Mouse (Mus musculus) gastrocnemius, postnatal 36 days (tissue): ENCODE measurements around the gene Slc24a1. TPM values are rescaled to one million over a fixed set of nuclear protein-coding genes. Genes with fewer than 3 reads are reported as not detected.
"Not testable (repeated sequence)": the region's sequence is repeated elsewhere in the genome, so short reads cannot be mapped to it uniquely, and the experiment has no call there.

Experiments used
- DNase-seq, 2 experiments: peaks; one replicate each; pipeline ENCODE4 v3.0.0; 2022
- intact Hi-C: fragments of 180-260 bp; cut with DNase I; formaldehyde crosslinking; loops from one replicate; pipeline ENCODE4 v1.15.1; 2025
- long read RNA-seq, 2 experiments: library from polyadenylated mRNA; stranded (forward); transcript quantifications; one replicate each; pipeline ENCODE4 v2.0.0; 2021
- total RNA-seq, 2 experiments: library from RNA; stranded (reverse); gene quantifications; 2 replicates each; pipeline ENCODE4 v1.2.3; 2021

The Slc24a1 gene
- under 1 TPM in 1 of 2 experiments, not detected in 1; 0.05 TPM for total RNA-seq
- long read RNA-seq, experiment 1 = 0 reads
- long read RNA-seq, experiment 2 = 0 reads

DNA sequence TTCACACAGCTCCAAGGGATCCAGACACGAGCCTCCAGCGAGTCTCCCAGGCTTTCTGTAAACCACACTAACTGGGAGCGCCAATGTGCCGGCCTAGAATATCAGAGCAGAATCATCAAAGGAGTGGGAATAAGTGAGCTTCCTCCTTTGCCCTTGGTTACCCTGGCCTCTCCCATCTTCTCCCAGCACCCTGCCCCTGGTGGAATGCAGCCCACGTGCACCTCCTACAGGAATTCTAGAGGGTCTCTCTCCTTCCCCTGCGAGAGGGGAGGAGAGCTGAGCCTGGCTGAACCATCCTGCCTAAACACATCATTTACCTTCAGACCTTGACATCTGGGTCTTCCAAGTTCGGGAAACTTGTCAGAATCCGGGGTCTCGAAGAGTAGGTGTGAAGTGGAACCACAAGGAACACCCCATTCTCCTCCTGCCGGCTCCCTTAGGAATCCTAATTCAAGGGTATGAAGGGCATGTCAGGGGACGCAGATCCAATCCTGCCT is at the start of gene Slc24a1:
Gene Slc24a1, minus strand, starts transcription at position 447 of the 497 bp plus-strand sequence.
- intact Hi-C loops = no loop called here
- no peak for DNase-seq

DNA sequence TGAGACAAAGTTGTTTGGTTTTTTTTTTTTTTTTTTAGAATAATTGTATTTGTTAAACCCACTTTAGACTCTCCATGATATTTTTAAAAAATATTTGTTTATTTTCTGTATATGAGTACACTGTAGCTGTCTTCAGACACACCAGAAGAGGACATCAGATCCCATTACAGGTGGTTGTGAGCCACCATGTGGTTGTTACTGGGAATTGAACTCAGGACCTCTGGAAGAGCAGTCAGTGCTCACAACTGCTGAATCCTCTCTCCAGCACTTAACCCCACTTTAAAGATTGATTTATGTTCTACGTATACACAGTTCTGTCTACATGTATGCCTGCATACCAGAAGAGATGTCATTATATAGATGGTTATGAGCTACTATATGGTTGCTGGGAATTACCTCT is 44.1 kb upstream of the Slc24a1 start:
- intact Hi-C loops, DNase-seq: not testable (repeated sequence)

DNA sequence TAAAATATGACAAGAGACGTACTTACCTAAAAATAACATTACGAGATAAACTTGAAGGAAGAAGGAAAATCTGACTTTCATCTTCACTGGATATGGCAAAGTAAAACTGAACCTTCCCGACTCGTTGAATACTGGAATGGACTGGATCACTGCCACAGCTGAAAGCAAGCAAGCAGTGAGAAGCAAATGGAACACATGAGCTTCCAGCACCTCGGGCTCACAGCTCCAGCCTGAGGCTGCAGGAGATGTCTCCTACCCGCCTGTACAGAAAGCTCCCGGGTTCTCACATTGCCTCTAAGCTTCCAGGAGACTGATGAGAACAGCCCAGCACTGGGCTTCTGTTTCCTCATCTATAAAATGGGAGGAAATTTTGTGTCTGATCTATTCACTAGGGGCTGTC is 38.9 kb upstream of the Slc24a1 start:
- intact Hi-C loops = no loop called here
- no peak for DNase-seq

DNA sequence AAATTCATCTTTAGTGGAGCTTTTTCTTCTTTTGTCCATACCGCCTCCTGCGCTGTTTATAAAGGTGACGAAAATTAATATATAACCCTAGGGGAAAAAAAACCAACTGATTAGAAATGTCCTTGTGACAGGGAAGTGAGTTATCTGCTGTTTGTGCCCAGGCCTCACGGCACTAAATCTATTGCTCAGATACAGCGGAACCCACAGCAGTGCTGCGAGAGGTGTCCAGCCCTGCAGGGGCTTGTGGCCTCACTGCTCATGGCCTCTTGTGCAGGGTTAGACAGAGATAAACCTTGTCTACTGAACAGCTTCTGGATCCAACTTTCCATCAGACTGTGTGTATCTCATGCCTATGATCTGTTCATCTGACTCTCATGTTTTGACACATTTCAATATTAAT is 37.0 kb upstream of the Slc24a1 start:
- intact Hi-C loops = no loop called here
- DNase-seq = no peak

DNA sequence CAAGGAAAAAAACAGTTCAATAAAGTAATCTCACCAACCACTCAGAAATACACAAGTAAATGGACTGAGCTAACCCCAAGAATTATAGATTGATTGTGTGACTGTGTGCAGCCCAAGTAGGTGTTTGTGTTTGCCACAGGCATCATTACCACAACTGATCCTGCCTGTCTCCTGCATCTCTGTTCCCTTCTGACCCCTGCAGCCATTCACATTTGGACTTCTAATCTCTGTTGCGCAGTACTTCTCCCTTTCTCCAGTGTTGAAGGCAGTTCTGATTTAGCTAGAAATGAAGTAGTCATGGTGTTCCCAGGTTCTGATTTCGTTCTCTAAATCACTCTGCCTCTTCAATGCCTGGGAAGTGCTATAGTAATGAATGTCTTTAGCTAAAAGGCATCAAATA is 36.2 kb upstream of the Slc24a1 start:
- intact Hi-C loops = no loop called here
- no peak for DNase-seq

DNA sequence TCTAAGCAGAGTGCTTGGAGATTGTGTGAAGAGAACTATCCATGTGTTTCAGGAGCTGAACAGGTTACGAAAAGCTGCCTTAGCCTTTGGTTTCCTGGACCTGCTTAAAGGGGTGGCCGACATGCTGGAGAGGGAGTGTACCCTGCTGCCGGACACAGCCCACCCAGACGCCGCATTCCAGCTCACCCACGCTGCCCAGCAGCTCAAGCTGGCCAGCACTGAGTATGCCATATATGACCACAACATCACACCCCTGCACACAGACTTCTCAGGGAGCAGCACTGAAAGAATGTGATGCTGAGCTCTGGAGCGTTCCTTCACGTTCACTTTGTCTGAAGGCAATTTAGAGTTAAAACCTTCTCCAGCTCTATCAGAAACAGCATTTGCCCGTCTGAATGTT is 34.4 kb upstream of the Slc24a1 start:
- no peak for DNase-seq
- intact Hi-C loops = no loop called here

DNA sequence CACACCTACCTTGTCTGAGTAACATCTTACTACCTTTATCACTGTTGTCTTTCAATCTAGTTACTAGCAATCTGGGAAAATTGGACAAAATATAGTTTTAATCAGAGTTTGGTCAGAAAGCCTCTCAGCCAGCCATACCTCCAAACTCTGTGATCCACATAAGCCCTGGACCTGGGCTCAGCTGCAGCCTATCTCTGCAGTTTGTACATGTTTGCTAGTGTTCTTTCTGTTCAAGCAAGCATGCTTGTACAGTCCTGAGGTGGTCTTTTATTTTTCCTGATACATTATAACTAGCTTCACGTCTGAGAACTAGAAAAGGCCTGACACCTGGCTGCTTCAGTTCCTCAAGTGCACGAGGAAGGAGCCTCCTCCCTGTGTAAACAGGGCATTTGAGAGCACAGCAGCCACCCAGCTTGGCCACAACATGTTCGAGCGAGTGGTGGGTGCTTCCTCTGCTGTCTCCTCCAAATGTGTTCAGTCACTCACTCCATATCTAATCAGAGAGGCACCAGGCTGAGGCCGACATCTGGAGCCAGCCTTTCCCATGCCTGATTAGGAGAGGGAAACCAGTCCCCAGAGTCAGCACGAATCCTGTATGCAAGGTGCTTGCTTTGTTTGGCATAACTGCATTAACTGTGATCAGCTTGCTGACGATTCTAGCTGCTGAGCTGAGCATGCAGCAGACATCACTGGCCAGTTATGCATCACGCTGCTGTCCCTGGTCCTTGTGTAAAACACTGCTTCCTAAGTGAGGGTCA is 33.8 kb upstream of the Slc24a1 start:
- DNase-seq = no peak
- intact Hi-C loops = no loop called here

DNA sequence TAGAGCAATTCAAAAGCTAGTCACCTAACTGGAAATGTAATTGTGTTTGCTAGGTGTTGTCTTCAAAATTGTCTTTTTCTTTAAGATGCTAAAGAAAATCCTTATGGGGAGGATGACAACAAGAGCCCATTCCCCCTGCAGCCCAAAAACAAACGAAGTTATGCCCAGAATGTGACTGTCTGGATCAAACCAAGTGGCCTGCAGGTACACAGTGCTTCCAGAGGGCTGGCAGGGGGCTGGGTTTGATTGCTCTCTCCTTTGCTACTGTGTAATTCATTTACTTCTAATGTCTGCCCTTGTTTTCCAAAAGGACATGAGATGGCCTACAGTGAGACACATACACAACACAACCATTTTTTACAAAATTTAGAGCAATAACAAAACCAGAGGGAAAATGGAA is 30.5 kb upstream of the Slc24a1 start:
- no peak for DNase-seq
- intact Hi-C loops = no loop called here

DNA sequence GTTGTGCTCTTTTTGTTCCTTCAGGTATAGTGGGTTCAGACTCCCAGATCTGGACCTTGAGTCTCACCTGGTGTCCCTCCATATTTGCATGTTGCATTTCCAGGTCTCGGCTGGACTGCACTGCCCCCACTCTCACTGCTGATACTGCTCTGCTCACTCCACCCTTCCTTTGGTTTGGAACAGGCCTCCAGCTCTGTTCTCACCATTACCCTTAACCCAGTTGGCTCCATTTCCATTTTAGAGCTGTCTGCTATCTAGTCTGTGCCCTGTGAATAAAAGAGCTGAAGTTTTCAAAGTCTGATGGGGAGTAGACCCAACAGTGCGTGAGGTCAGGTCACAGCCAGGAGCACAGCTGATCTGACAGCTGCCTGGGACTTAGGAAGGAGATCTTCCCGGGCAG is 29.1 kb upstream of the Slc24a1 start:
- DNase-seq = no peak
- intact Hi-C loops = no loop called here

DNA sequence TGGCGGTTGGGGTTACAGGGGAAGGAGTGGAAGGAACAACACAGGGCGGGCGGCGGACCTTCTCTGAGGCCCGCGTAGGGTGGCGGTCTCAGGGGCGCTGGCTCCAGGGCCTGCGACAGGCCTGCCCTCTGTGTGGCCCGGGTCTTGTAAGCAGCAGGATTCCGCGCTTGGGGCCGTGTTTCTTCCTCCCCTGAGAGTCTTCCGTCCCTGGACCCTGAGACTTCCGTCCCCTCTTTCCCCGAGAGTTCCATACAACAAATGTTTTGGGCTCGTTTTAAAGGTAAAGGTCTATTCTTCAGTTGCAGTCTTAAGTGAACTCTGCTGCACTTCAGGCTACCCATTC is 9.5 kb upstream of the Slc24a1 start:
- no peak for DNase-seq
- intact Hi-C loops = loop anchor here (5.0 kb wide), 1 partner anchor 184 kb away; no protein-coding TSS in a partner anchor

DNA sequence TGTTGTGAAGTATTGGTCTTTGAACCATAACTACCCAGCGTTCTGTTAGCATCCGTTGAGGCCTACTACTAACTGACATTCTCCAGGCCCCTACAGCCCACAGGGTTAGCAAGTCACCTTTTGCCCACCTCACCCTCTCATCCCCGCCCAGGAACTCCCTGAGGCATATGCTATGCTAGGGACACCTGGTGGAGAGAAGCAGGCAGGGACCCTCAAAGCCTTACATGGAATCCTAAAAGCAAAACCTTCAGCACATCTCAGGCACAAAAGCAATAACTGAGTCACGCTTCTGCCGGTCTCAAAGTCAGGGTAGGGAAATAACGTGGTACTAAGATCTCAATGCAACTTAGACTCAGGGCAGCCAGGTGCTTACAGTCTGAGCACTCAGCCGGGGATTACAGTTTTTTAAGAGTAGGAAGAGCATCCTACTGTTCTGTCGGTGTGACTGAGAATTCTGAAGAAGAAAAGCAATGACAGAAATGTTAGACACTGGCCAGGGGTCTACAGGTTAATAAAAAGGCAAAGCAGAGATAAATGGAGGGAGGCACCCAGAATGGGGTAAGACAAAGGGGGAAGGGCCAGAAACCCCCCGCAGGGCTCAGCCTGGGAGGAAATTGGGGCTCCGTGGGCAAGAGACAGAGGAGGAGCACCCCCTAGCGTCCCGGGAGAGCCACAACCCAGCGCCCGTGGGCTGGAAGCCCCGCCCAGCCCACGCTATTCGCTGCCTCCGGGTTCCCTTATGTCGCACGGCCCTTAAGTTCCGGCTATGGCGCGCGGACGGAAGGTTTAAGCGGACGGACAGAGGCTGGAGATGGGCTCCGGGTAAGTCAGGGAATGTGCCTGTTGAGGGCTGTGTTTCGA is 8.9 kb upstream of the Slc24a1 start, which contains the start of gene Ints14:
Gene Ints14, plus strand, starts transcription at position 789 of the 861 bp plus-strand sequence.
- DNase-seq = peak; percentile 94 to 99
- intact Hi-C loops = loop anchor here (5.0 kb wide), 1 partner anchor 183 kb away; no protein-coding TSS in a partner anchor

DNA sequence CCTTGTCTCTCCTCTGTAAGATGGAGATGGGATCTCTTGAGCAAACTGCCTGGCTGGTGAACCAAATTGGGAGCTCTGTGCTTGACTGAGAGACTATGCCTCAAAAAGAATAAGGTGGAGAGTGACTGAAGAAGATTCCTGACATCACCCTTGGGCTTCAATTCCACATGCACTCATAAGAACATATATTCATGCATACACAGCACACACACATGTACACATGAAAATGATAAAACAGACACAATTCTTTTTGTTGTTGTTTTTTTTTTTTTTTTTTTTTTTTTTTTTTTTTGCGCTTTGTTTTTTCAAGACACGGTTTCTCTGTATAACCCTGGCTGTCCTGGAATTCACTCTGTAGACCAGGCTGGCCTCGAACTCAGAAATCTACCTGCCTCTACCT is 5.9 kb upstream of the Slc24a1 start:
- intact Hi-C loops = no loop called here
- DNase-seq = no peak

DNA sequence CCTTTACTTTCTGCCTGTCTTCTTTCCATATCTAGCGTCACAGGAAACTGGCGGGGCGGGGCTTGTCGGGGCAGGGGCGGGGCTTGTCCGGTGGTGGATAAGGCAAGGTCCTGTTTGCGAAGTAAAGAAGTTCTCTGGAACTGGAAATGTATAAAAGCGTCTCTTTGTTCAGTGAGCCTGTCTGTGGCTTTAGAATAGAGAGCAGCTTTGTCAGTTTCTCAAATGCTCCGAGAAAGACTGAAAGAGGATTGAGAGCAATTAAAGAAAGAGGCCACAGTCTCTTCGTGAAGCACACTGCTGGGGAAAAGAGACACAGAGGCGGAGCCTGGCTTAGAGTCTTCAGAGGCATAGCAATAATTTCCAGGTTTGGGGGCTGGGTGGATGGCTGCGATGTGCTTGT is 4.9 kb upstream of the Slc24a1 start:
- intact Hi-C loops = no loop called here
- DNase-seq = no peak

DNA sequence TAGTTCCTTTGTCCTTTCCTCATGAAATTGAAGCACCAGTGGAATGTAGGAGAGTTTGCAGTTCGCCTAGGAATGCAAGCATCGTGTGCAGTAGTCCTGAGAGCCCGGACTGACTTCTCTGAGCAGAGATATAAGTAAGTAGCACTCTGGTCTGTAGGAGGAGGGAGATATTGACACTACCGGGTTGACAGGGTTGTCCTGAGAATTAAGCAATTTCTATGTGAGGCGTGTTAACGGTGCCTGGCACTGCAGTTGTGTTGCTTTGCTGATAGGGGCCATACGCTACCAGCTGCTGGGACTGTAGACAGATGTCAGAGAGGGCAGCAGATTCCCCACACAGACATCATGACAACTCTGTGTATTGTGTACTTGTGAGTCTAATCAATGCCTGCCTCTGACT is 1.8 kb upstream of the Slc24a1 start:
- DNase-seq = no peak
- intact Hi-C loops = no loop called here

DNA sequence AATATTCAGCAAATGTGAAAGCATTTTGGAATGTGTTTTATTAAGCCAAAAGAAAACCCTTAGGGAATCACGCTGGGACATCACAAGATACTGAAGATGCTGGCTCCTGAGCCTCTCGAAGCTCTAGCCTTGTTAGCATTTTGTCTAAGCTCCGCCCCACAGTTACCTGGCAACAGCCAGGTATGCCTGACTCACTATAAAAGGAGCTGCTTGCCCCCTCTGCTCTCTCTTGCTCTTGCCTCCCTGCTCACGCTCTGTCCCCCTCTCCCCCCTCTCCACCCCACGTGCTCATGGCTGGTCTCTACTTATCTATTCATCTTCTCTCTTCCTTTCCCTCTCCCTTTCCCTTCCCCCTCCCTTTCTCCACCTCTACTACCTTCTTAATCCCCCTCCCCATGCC is 648 bp upstream of the Slc24a1 start:
- DNase-seq = no peak
- intact Hi-C loops = no loop called here

DNA sequence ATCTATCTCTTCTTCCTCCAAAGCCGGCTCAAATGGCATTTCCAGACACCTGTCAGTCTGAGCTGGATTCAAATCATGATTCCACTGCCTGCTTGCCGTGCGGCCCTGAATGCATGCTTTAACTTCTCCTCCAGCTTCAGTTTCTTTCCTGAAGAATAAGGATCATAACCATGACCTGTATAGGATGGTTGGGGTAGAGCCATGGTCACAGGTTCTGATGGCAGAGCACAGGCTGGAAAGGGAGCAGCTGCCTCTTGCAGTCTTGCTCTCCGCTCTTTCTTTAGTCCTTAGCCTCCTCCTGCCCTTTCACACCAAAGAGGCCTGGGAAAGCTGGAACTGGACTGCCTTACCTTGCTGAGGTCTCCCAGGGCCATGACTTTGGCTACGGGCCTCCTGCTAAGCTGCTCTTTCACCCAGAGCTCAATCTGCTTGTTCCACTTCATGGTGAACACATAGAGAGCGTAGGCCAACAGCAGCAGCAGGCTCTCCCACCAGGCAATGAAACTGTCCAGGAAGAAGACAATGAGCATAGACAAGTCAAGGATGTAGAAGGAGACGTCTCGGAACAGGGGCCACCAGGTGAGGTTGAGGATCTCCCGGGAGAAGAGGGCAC is 3.8 kb downstream of the Slc24a1 start:
- DNase-seq = no peak
- intact Hi-C loops = no loop called here

DNA sequence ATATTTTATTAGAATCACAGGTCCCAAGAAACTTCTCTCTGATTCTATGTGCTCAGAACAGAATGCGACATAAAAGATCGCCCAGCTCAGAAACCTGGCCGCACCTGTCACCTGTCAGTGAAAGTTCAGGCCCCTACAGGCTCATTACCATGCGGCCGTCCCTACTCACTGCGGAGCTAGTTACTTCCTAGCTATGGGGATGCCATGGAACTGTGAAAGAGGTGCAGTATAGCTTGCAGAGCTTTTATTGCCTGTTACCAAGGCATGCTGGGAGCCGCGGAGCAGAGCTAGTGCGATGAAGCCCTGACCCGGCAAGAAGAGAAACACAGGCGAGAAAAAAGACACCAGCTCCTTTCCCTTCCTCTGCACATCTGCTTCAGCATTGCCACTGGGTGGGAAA is 7.4 kb downstream of the Slc24a1 start:
- DNase-seq = no peak
- intact Hi-C loops = no loop called here

DNA sequence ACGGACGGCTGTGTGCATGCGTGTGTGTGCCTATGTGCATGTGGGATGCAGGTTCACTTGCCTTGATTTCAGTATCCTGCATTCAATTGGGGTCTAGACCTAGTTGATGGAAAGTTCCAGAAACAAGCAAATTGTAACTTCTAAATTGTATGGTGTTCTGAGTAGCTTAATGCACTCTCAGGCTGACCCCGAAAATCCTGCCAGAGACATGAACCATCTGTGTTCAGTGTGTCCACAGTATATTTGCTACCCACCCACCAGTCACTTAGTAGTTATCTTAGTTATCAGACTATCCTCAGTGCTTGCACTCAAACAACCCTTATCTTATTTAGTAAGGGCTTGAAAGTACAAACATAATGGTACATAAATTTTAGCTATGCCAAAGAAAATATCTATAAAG is 9.8 kb downstream of the Slc24a1 start:
- intact Hi-C loops = no loop called here
- no peak for DNase-seq

DNA sequence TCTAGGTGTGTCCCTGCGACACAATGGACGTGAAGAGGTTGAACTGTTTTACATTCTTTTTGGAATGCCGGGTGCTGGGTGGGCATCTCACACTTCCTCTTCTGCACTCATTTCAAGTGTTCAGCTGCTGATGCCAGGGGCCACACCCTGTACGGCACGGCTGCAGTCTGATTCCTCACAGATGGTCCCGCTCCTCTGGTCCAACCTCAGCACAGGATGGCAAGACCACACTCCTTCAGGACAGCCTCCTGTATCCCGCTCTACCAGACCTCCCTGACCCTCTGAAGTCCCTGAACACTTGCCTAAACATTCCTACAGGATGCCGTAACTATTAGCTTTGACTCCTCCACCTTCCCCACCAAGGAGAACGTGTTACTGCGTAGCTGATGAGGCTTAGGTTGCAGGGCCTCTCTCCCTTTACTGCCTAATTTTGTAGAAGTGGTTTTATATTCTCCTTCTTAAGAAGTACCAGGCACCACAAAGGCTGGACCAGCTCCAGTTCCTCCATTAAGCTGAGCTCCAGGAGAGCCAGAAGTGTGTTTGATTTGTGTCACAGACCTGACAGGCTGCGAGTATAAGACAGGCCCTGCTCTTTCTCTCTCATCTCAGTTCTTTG is 10.6 kb downstream of the Slc24a1 start:
- no peak for DNase-seq

DNA sequence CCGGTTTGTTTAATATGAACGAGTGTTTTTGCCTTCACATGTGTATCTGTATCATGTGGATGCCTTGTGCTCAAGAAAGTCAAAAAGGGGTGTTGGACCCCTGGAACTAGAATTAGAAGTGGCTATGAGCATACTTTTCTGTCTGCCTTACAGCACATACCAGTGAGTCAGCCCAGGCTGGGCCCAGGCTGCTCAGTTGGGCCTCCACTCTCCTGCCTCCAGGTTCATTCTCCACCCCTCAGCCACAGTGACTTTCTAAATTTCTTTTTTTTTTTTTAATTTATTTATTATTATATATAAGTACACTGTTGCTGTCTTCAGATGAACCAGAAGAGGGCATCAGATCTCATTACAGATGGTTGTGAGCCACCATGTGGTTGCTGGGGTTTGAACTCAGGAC is 11.6 kb downstream of the Slc24a1 start:
- intact Hi-C loops = loop anchor here (5.0 kb wide), 1 partner anchor 162 kb away; no protein-coding TSS in a partner anchor
- DNase-seq = no peak

More for the DNA sequence above, 10.6 kb downstream of the Slc24a1 start:
- intact Hi-C loops = no loop called here
